Mouse (Mus musculus): ENCODE results near the gene Fras1.

DNA sequence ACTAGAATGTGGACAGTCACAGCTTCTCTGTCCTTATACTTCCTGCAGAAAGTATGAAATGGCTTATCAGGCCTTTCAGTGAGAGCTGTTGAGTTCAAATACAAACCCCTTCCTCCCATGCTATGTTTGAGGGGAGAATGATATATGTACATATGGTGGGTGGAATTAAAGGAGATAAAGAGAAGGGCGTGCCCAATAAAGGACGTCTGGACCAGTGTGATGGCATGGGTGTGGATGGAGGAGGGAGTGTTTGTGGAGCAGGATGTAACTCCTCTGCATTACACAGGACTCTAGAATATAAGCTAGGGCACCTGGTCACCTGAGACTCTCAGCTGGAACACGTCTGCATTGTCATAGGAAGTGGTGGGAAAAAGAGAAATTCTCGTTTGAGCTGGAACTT lies 85.8 kb downstream of the Fras1 start:
- TF ChIP-seq CTCF (IDR thresholded peaks at IDR 0.05; ENCODE audit: low read depth, low read length) (no peak), POLR2A (IDR thresholded peaks at IDR 0.05; ENCODE audit: extremely low read depth, insufficient read depth, low read length) (no peak)
